Mouse (Mus musculus): ENCODE measurements around the gene Psmc5.
A peak's percentile ranks its signal among the peaks of the same experiment; 100 is the strongest.

Gene Psmc5

GRCm38 (mm10) chr11:106269060-106269431 lies 13.1 kb downstream of the Psmc5 start:
- DNase-seq (ENCODE audit: low spot score), result peak; percentile 48

- peak; percentile 20 for DNase-seq (ENCODE audit: low spot score)
Observed at GRCm38 (mm10) chr11:106271131-106271793, 15.3 kb downstream of the Psmc5 start.

- peak; percentile 51 for DNase-seq (ENCODE audit: low spot score)
Observed at GRCm38 (mm10) chr11:106271794-106272643, 16.1 kb downstream of the Psmc5 start.

- DNase-seq (ENCODE audit: low spot score), result peak; percentile 93
Observed at GRCm38 (mm10) chr11:106272644-106273310, 16.8 kb downstream of the Psmc5 start, which contains the start of gene Smarcd2. Gene Smarcd2, minus strand, starts transcription at chr11:106272972.

- DNase-seq (ENCODE audit: low spot score), result no peak
Observed at GRCm38 (mm10) chr11:106273311-106273684, 17.3 kb downstream of the Psmc5 start.

GRCm38 (mm10) chr11:106273811-106274210 lies 17.9 kb downstream of the Psmc5 start:
- DNase-seq (ENCODE audit: low spot score), result no peak

GRCm38 (mm10) chr11:106274374-106274773 lies 18.4 kb downstream of the Psmc5 start:
- DNase-seq (ENCODE audit: low spot score), result no peak

GRCm38 (mm10) chr11:106274971-106275411 lies 19.0 kb downstream of the Psmc5 start:
- DNase-seq (ENCODE audit: low spot score), result peak; percentile 52

- DNase-seq (ENCODE audit: low spot score), result no peak
Observed at GRCm38 (mm10) chr11:106276454-106276853, 20.5 kb downstream of the Psmc5 start, which contains the start of gene Tcam1. Gene Tcam1, plus strand, starts transcription at chr11:106276672.

- no peak for DNase-seq (ENCODE audit: low spot score)
Observed at GRCm38 (mm10) chr11:106282452-106282851, 26.5 kb downstream of the Psmc5 start.

GRCm38 (mm10) chr11:106283371-106283770 lies 27.4 kb downstream of the Psmc5 start:
- no peak for DNase-seq (ENCODE audit: low spot score)

- no peak for DNase-seq (ENCODE audit: low spot score)
Observed at GRCm38 (mm10) chr11:106284126-106284525, 28.2 kb downstream of the Psmc5 start.

- DNase-seq (ENCODE audit: low spot score), result no peak
Observed at GRCm38 (mm10) chr11:106286206-106286605, 30.3 kb downstream of the Psmc5 start.

GRCm38 (mm10) chr11:106286987-106287386 lies 31.0 kb downstream of the Psmc5 start:
- DNase-seq (ENCODE audit: low spot score), result no peak

- DNase-seq (ENCODE audit: low spot score), result peak; percentile 90
Observed at GRCm38 (mm10) chr11:106289369-106289768, 33.4 kb downstream of the Psmc5 start.

GRCm38 (mm10) chr11:106290376-106290775 lies 34.4 kb downstream of the Psmc5 start:
- DNase-seq (ENCODE audit: low spot score), result no peak

GRCm38 (mm10) chr11:106291861-106292260 lies 35.9 kb downstream of the Psmc5 start:
- peak; percentile 19 for DNase-seq (ENCODE audit: low spot score)

GRCm38 (mm10) chr11:106301765-106302164 lies 45.8 kb downstream of the Psmc5 start, which contains the start of gene Gh:
Gene Gh, minus strand, starts transcription at chr11:106301865.
- no peak for DNase-seq (ENCODE audit: low spot score)

GRCm38 (mm10) chr11:106302634-106303033 lies 46.7 kb downstream of the Psmc5 start:
- peak; percentile 71 for DNase-seq (ENCODE audit: low spot score)

- DNase-seq (ENCODE audit: low spot score), result no peak
Observed at GRCm38 (mm10) chr11:106305348-106306064, 49.6 kb downstream of the Psmc5 start.

- no peak for DNase-seq (ENCODE audit: low spot score)
Observed at GRCm38 (mm10) chr11:106306065-106306385, 50.1 kb downstream of the Psmc5 start.

- DNase-seq (ENCODE audit: low spot score), result no peak
Observed at GRCm38 (mm10) chr11:106306758-106307157, 50.8 kb downstream of the Psmc5 start.

All from MN1 (cell line).